Mouse (Mus musculus): Measurements from ENCODE around the gene Slc35f1.
A peak's percentile ranks its signal among the peaks of the same experiment; 100 is the strongest.

Gene Slc35f1

DNA sequence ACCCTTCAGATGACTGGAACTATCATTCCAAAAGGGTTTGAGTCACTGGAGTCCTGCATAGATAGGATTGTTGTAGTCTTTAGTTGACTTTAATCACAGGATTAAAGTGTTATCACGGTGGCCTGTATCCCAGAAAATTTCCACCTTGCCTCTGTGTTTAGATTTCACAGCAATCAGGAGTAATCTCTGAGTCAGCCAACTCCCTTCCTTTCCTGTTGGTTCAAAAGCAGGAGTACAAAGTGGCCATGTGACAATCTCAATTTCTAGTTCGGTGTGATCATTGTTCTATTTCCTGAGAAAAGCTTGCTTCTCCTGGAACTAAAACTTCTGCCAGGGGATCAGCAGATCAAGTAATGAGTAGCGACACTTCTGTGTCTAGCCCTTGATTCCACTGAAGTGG is 410.5 kb downstream of the Slc35f1 start:
- DNase-seq (ENCODE audit: low read depth, low spot score) = no peak

DNA sequence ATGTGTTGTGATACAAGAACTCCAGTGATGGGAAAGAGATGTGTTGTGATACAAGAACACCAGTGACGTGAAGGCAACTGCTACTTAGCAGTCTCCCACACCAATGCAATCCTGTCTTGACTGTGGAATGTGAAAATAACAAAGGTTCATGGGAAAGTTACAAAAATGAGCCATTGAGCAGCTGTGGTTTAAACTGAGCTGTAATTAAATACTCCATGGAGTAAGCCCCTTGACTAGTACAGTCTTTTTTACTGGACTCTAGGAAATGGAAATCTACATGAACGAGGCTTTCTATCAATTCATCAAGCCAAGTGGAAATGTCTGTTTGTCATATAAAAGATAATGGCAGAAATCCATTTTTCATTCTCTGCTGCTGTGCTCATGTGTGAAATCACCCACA is 411.1 kb downstream of the Slc35f1 start:
- no peak for DNase-seq (ENCODE audit: low read depth, low spot score)

DNA sequence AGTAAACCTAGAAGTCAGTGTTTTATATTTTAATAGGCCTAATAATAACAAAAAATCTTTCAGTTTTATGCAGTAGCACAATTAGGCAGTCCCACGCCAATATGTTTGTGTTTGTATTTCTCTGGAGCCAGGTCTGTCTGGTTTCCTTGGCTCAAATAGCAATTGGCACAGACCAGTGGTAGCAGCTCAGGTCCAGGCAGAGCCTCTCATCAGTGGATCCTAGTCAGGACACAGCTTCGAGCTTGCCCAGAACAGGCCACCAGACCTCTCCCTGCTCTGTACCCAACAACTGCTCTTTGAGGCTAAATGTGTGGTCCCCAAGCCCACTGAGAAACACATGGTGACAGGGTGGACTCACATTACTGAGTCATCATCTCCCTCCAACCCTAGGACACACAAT is 412.1 kb downstream of the Slc35f1 start:
- no peak for DNase-seq (ENCODE audit: low read depth, low spot score)

DNA sequence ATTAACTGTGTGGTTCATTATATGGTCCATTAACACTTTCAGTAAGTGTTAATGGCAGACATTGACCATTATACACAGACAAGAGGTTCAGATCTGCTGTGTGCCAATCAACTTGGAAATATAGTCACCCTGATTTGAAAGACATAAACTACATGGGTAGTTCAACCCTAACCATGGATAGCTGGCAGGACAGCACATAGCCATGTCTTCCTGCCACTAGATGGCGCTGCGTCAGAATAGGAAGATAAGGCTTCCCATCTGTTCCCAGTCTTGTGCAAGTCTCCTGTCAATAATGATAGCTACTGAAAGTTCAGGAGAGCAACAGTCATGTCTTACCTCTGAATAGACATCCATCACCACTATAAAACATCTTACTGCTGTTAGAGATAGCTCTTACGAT is 424.7 kb downstream of the Slc35f1 start:
- DNase-seq (ENCODE audit: low read depth, low spot score) = peak; percentile 35

DNA sequence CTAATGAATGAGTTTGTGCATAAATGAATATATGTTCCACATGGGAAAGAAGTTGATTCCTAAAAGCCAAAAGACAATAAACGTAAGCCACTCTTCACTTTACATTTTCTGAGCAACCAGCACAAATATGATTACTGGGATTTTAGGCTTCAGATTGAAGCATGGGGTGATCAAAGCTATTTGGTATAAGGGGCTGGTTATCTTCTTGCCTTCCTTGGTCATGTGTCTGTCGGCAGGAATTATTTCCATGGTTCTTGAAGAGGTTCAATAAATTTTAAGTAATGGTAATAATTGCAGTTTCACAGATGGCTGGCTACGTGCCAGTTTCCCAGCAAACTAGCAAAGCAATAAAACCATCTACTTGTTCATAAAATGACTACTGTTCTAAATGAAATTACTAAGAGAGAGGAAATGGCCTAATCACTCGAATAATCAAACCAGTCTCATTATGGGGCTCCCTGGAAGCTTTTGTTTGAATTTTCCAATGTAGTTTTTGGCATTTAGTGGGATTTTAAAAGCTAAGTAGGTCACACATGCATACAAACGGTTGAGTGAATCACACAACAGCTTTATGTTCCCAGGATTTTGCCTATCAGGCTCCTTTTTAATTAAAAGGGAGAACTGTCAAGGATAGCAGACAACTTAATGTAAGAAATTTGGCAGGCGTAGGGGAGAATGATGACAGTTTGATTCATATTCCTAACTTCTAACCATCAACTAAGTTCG is 425.5 kb downstream of the Slc35f1 start:
- no peak for DNase-seq (ENCODE audit: low read depth, low spot score)

DNA sequence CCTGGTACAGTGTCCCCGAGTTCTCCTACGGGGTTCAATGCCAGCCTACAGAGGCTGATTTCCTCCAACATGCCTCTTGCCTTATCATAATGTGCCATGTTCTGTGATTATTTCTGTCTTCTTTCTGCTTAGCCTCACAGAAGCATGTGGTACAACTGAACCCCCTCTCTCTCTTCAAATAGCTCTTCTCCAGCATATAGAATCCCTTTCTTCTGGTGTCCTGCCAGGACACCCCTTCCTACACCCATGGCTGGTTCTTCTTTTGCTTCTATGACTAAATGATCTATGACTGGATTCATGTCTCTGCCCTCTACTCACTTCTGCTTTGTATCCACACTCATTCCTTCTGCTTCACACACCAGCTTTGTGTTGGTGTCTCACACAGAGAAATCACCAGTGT is 430.3 kb downstream of the Slc35f1 start:
- no peak for DNase-seq (ENCODE audit: low read depth, low spot score)

DNA sequence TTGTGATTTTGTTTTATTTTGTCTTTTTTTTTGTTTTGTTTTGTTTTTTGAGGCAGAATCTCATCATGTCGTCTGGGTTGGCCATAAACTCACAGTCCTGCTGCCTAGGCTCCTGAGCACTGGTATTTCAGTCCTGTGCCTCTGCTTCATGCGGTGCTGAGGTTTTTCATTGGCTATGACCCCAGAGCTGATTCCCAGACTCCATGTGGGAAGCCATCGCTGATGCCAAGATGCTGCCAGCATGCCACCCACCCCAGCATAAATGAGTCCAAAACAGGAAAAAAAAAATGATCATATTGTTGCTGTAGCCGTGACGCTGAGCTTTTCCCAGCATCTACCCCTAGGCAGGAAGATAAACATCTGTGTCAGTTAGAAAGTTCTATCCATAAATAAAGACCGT is 434.0 kb downstream of the Slc35f1 start:
- DNase-seq (ENCODE audit: low read depth, low spot score) = no peak

DNA sequence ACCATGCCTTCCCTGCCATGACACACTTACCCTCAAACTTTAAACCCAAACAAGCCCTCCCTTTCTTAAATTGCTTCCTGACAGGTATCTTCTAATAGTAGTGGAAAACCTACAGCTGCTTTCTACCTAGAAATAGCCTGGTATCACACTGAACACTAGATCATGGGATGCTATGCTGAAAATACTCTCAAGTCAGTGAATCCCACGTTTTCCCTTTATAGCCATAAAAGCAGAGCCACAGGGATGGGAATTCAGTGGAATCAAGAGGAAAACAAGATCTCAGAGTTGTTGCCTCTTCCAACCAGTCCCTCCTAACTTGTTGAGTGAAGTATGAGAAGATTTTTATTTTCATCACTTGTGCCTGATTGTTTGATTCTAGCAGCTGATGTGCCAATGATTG is 442.4 kb downstream of the Slc35f1 start:
- DNase-seq (ENCODE audit: low read depth, low spot score) = no peak

DNA sequence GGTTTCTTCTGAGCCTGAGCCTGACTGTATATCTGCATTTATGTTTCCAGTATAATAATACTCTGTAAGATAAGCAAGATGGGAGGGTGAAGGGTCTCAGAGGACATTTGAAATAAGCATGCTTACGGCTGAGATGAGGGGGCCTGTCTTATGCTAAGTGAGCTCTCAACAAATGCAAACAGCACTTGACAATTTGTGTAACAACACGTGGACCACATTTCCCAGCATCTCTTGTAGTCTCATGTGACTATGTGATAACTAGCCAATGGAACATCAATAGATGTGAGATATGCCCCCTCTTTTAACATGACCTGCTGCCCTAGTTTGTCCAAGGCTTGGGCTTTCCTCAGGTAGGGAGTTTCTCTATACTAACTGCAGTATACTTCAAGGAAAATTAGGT is 460.0 kb downstream of the Slc35f1 start:
- no peak for DNase-seq (ENCODE audit: low read depth, low spot score)

DNA sequence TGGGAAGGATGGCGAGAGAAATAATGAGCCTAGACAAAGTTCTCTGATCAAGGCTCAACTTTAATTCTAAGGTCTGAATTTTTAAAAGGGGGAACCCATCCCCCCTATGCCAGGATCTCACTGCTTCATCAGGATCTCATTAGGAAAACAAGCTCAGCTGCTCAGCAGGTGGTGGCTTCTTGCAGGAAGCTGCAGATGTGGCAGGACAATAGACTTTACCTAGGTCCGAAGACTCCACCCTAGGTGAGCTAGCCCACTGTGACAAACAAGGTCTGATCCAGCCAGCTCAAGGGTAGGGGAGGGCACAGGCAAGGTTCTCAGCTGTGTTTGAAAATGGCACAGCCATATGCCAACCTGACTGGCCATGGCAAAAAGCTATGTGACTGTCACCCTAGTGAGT is 460.6 kb downstream of the Slc35f1 start:
- no peak for DNase-seq (ENCODE audit: low read depth, low spot score)

DNA sequence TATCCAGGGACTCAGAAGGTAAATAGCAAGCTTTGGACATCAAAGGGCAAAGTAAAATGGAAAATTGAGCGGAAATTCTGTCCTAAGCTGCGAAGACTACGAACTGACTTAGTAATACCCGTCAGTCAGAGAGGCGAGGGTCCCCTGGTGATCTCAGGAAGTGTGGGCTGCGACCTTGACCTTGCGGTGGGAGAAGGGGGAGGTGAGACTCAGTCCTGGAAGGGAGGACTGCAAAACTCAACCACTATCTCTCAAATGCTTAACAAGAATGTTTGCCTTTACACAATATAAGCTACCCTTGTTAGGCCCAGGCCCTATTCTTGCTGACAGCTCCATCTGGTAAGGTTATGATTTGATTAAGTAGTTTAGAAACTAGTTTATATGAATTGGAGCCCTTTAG is 466.0 kb downstream of the Slc35f1 start:
- no peak for DNase-seq (ENCODE audit: low read depth, low spot score)

DNA sequence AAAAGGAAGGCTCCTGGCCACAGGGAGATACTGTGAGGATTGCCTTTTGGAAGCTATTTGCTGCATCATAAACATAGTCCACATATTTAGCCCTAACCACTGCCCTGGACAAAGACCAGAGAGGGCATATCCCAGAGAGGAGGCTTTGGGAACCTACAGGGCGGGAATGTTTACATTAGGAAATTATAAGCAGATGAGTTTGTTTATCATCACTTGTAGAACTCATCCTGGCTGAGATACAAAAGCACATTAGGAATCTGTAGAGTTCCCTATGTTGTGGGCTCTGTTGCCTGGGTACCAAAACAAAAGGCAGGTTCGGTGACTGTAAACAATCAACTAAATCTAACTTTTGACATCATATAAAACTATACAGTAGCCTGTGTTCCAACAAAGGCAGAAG is 467.4 kb downstream of the Slc35f1 start:
- no peak for DNase-seq (ENCODE audit: low read depth, low spot score)
